Mouse (Mus musculus) left cerebral cortex, adult 9 months (tissue): ENCODE measurements at regions not wholly inside any gene's neighbourhood (a gene's known extent, or its start where the extent isn't known, plus 50 kb on each side); places are given as distances from the start of the nearest gene placed in this dataset.

Experiments
- DNase-seq, 2 experiments: peaks; one replicate each; pipeline ENCODE4 v3.0.0; 2022; ENCODE audit warnings: low spot score in 2 of 2

DNA sequence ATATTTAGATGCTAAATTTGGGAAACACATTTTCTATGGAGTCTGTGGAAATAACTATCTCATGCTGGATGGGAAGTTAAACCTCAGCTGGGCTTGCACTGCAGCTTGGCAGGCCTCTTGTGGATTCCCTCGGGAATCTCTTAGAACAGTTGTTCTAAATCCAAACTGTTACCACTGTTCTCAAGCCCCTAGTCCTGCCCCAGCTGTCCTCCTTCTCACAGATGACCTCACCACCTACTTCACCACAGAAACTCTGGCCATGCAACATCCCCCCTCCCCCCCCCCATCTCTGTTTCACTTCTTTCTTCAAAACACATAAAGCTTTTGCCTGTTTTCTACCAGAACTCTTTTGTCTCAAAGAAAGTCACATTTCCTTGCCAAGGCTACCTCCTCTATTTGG lies 136.6 kb upstream of the Wdr44 start:
- no peak for DNase-seq

DNA sequence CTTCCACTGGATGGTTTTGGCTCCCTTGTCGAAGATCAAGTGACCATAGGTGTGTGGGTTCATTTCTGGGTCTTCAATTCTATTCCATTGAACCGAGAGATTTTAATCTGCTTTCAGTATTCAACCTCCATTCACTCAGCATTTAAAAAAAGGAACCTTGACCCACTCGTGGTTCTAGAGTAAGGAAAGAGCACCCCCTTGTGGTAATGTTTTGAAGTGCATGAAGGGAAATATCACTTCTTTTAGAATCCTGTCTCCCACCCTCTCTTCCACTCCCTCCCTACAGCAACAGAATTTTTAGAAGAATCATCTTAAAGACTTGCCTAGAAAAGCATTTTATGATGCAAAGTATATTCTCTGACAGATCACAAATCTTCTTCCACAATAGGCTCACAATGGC lies 127.3 kb upstream of the Wdr44 start:
- peak in 1 of 2 experiments; percentile 38 for DNase-seq
